Mouse (Mus musculus) small intestine, adult 2 months (tissue): Measurements from ENCODE around the gene Brca2. TPM values are rescaled to one million over a fixed set of nuclear protein-coding genes. Genes with fewer than 3 reads are reported as not detected.

Experiments used
- H3K27ac ChIP-seq: fragments of 200-500 bp; 2 replicates; pipeline ENCODE4 v1.5.1; 2012; ENCODE audit warnings: low read depth, low read length, control low read depth, inconsistent platforms; ENCODE audit not compliant: insufficient read depth
- H3K27me3 ChIP-seq: fragments of 200-500 bp; 2 replicates; pipeline ENCODE4 v1.6.1; 2012; ENCODE audit warnings: mild to moderate bottlenecking, moderate library complexity, low read length, inconsistent platforms; ENCODE audit not compliant: control insufficient read depth, insufficient read depth
- H3K36me3 ChIP-seq: fragments of 200-500 bp; 2 replicates; pipeline ENCODE4 v1.6.1; 2012; ENCODE audit warnings: mild to moderate bottlenecking, low read length, control low read depth, inconsistent platforms; ENCODE audit not compliant: control insufficient read depth, insufficient read depth
- H3K4me1 ChIP-seq: fragments of 200-500 bp; 2 replicates; pipeline ENCODE4 v1.6.1; 2012; ENCODE audit warnings: low read length, inconsistent platforms, mixed read lengths; ENCODE audit not compliant: control insufficient read depth, insufficient read depth, insufficient read length
- H3K4me3 ChIP-seq: fragments of 200-500 bp; 2 replicates; pipeline ENCODE4 v1.5.1; 2012; ENCODE audit warnings: low read depth, mild to moderate bottlenecking, control low read depth, inconsistent platforms, low read length, moderate library complexity
- CTCF ChIP-seq: fragments of 200-500 bp; IDR thresholded peaks from 2 replicates; pipeline ENCODE4 v1.5.1; 2012; ENCODE audit warnings: low read depth, mild to moderate bottlenecking, control low read depth, inconsistent platforms, low read length, moderate library complexity, mixed read lengths; ENCODE audit not compliant: insufficient replicate concordance, insufficient read length; ENCODE audit errors: extremely low read depth
- POLR2A ChIP-seq: fragments of 200-500 bp; IDR thresholded peaks from 2 replicates; pipeline ENCODE4 v1.6.1; 2012; ENCODE audit warnings: low read depth, mild to moderate bottlenecking, control low read depth, inconsistent platforms, low read length, moderate library complexity
- WGBS: fragments of 180-500 bp; shearing (Covaris S2); methylation state at CpG from one replicate; pipeline ENCODE4 v1.1.7; 2018; 5-methylcytosine and 5-hydroxymethylcytosine counted together
- polyA plus RNA-seq: library from polyadenylated mRNA; depleted of rRNA; stranded (reverse); fragments of >200 nt; gene quantifications from 2 replicates; pipeline ENCODE4 v1.2.3, GENCODE M21; 2012

The Brca2 gene
- polyA plus RNA-seq, 1 experiment: 1.8 TPM

DNA sequence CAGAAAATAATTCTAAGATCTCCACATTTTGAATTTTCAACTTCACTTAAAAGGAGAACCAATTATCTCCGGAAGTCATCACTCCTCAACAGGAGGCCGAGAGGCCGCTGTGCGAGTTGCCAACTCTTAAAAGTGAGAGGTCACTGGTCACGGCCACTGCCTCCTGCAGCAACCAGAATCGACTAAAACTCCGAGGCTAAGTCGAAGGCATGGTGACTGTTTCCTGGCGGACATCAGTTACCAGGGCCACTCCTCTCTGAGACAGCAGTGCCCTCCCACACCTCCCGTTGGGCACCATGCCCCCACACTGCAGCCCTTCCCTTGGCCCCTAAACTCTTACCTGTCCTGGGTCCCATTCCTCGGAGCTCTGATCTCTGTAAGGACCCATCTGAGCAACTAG lies 54.4 kb downstream of the Brca2 start:
- Histone ChIP-seq H3K36me3 (peaks cover 8% of the 10 kb centered on the region), H3K27ac (no peak overlapping the region), H3K27me3 (no peaks in the 10 kb centered on the region), H3K4me1 (peaks cover 14% of the 10 kb centered on the region; the same call in 1 of the 2 replicates), H3K4me3 (no peak overlapping the region)
- no peak for TF ChIP-seq POLR2A
- TF ChIP-seq CTCF: no peak
- 90% methylated on average over 11 of the region's 11 CpGs for whole genome bisulfite sequencing

DNA sequence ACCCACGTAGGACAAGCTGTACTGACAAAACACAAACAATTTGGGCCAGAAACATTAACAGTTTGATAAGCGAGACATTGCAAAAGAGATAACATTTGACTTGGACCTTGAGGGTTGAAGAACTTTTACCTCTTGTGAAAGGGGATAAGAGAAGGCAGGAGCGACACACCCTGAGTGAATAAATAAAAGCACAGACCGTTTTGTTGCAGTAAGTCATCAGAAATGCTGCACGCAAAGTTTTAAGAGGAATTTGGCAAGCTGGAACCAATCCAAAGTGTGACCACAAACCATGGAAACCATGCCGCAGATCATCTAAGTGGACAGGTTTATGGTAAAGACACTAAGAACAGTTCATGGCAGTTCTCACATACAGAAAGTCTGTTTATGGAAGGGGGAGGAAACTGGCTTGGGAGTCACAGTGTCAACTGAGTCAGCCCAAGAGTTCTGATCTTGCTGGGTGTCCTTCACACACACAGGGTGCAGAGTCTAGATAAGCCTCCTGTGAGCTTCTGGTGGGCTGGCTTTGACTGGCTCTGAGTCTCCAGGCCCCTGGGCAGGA lies 56.3 kb downstream of the Brca2 start:
- WGBS: 13% methylated on average over 6 of the region's 6 CpGs
- TF ChIP-seq POLR2A: no peak
- TF ChIP-seq CTCF: no peak
- Histone ChIP-seq H3K4me1 (peaks cover 18% of the 10 kb centered on the region; the same call in 1 of the 2 replicates), H3K27ac (peak overlapping the region; percentile 56), H3K4me3 (no peak overlapping the region), H3K27me3 (no peaks in the 10 kb centered on the region), H3K36me3 (no peaks in the 10 kb centered on the region)

DNA sequence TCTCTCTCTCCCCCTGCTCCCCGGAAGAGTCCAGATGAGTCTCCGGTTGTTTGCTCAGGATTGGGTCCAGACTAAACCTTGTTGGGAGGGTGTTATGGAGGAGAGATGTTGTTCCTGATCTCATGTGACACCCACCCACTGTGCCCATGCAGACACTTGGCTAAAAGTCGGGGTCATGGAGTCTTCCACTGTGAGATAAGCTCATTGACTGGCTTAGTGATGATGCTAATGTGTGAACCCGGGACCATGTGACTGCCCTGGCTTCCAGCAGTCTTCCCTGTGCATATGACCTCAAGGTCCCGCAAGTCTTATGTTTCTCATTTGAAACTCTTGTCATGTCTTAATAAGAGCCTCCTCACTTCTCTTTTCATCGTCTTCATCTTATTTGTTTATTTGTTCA lies 58.8 kb downstream of the Brca2 start:
- Histone ChIP-seq H3K36me3 (no peaks in the 10 kb centered on the region), H3K27ac (no peak overlapping the region), H3K4me1 (peaks cover 19% of the 10 kb centered on the region; the same call in 1 of the 2 replicates), H3K27me3 (no peaks in the 10 kb centered on the region), H3K4me3 (no peak overlapping the region)
- TF ChIP-seq POLR2A (no peak), CTCF (no peak)
- WGBS: 61% methylated on average over 6 of the region's 6 CpGs

DNA sequence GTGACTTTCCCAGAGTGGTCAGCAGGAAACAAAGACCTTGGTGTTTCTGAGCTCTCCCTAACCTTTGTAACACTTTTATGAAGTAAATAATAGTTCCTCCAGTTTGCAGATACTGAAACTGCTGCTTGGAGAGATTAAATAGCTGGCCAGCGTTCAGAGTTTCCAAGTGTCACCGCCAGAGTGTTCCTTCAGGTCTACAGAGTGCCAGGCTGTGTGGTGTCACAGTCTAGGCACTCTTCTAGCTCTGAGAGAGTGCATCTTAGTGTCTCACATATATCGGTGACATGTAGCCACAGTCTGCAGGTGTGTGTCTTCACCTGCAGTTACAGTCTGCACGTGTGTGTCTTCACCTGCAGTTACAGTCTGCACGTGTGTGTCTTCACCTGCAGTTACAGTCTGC lies 60.8 kb downstream of the Brca2 start:
- H3K27ac ChIP-seq: no peak overlapping the region
- 28% methylated on average over 5 of the region's 5 CpGs for WGBS
- no peaks in the 10 kb centered on the region for H3K36me3 ChIP-seq
- no peak overlapping the region for H3K4me3 ChIP-seq
- TF ChIP-seq CTCF (no peak), POLR2A (no peak)
- no peaks in the 10 kb centered on the region for H3K27me3 ChIP-seq
- peaks cover 16% of the 10 kb centered on the region; the same call in 1 of the 2 replicates for H3K4me1 ChIP-seq

DNA sequence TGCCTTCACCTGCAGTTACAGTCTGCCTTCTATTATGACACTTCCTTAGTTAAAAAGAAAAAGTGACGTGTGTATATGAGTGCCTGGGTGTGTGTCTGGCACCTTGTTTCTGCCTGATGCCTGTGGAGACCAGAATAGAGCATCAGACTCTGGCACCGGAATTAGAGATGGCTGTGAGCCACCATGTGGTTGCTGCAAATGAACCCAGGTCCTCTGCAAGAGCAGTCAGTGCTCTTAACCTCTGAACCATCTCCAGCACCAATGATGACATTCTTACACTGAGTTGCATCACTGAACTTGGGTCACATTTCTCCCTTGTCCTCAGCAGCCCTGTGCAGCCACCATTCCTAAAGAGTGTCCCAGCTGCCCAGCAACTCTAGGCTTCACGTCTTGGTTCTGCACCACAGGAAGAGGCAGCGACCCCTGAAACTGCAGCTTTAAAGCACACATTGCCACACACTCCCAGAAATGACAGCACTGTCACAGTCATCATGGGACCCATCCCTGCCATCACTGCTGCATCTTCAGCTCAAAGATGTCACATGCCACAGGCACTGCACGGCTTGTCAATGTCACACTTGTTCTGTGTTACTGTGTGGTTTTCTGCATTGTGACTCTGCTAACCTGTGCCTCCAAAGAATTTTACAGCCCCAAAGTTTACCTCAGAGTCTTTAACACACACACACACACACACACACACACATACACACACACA lies 61.3 kb downstream of the Brca2 start:
- peaks cover 14% of the 10 kb centered on the region; the same call in 1 of the 2 replicates for H3K4me1 ChIP-seq
- no peak for TF ChIP-seq CTCF
- no peaks in the 10 kb centered on the region for H3K36me3 ChIP-seq
- H3K27me3 ChIP-seq: no peaks in the 10 kb centered on the region
- 38% methylated on average over 5 of the region's 5 CpGs for WGBS
- no peak overlapping the region for H3K4me3 ChIP-seq
- no peak overlapping the region for H3K27ac ChIP-seq

DNA sequence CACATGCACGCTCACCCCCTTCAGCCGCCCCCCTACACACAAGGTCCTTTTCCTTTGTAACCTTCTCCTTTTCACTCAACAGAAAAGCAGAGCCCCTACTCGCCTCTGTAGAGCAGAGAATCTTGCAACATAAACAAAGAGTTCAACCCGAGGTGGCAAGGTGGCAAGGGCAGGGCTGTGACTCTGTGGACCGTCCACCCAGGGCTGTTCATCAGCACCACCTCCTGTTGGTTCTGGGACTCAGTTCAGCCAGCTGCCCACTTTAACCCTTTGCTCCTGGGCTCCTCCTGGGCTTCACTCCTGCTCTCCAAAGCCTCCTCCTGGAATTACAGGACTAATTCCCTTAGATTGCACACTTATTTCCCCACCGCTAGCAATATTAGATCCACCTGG lies 61.9 kb downstream of the Brca2 start:
- WGBS: 60% methylated on average over 6 of the region's 6 CpGs
- no peak overlapping the region for H3K27ac ChIP-seq
- peaks cover 9% of the 10 kb centered on the region; the same call in 1 of the 2 replicates for H3K4me1 ChIP-seq
- H3K36me3 ChIP-seq: no peaks in the 10 kb centered on the region
- TF ChIP-seq CTCF (no peak), POLR2A (no peak)
- H3K4me3 ChIP-seq: no peak overlapping the region
- no peaks in the 10 kb centered on the region for H3K27me3 ChIP-seq

DNA sequence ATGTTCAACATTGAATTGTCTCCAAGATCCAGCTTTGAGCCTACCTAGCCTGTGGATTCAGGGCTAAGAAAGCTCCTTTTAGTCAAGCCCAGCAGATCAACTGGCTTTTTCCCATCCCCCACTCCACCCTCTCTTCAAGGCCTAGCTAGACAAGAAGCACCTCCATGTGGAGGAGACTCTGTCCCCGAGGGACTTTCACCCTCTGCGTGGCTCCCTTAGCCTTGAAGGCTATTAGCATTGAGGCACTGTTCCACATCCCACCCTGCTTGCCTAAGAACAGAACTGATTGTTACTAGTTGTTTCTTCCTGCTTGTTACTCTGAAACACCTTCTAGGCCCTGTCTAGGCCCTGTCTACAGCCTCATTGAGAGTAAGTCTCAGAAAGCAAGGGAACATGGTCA lies 67.5 kb downstream of the Brca2 start:
- TF ChIP-seq POLR2A: no peak
- no peak for TF ChIP-seq CTCF
- Histone ChIP-seq H3K27me3 (no peaks in the 10 kb centered on the region), H3K4me3 (no peak overlapping the region), H3K36me3 (no peaks in the 10 kb centered on the region), H3K27ac (no peak overlapping the region), H3K4me1 (peaks cover 12% of the 10 kb centered on the region)
- 43% methylated on average over 2 of the region's 2 CpGs for WGBS
